In genomic region chr5:31081386-31081785, GRCm38 (mm10) we compare ENCODE assay signal across 10 mouse cellular contexts. TPM values are rescaled to one million over a fixed set of nuclear protein-coding genes. Genes with fewer than 3 reads are reported as not detected.
DNase-seq lines count a peak whose midpoint lies in the region; ATAC-seq and TF ChIP-seq lines count a peak whose summit lies in the region.
"Had no signal": no experiment of that assay in that cellular context is flagged by ENCODE, and none has a peak within 500 bp of the region (broad histone marks: within the 10 kb centered on the region; RNA-seq: fewer than 3 reads in every experiment).

No protein-coding gene starts in this region.

- ATAC-seq in neural tube, embryonic 15.5 days (ENCODE audit: low FRiP score) = no peak
- 0 out of 2 replicates have a peak, but pooled peaks have one; percentile 38 for ATAC-seq in liver, embryonic 14.5 days (ENCODE audit: insufficient read depth)

- intact Hi-C loops in gastrocnemius, adult 2 months (cut with DNase I) = no loop called here
- intact Hi-C loops in gastrocnemius, postnatal 36 days (cut with DNase I) = no loop called here

- no peak for TF ChIP-seq EP300 in liver, embryonic 14.5 days (IDR thresholded peaks at IDR 0.05; ENCODE audit: low read depth)

- no peaks in the 10 kb centered on the region for H3K27me3 ChIP-seq in neural tube, embryonic 15.5 days (replicated peaks)
- H3K27me3 ChIP-seq in liver, embryonic 14.5 days (ENCODE audit: control insufficient read depth, insufficient read depth, low read length) = peaks cover 3% of the 10 kb centered on the region; the same call in 1 of the 2 replicates
- H3K27me3 ChIP-seq: hindbrain, embryonic 15.5 days; neural tube, embryonic 13.5 days had no signal

- H3K36me3 ChIP-seq in neural tube, embryonic 15.5 days = peaks cover 26% of the 10 kb centered on the region
- H3K36me3 ChIP-seq in liver, embryonic 14.5 days (replicated peaks; ENCODE audit: control insufficient read depth, insufficient read depth, low read depth) = peaks cover under 1% of the 10 kb centered on the region; the same call in 1 of the 2 replicates

- H3K4me1 ChIP-seq in neural tube, embryonic 15.5 days = peaks cover 22% of the 10 kb centered on the region
- peaks cover 0 to 7% of the 10 kb centered on the region in 2 experiments; a peak in 2 of 4 replicates for H3K4me1 ChIP-seq in liver, embryonic 14.5 days (replicated peaks; ENCODE audit: control insufficient read depth in 2 of 2, insufficient read depth in 2 of 2, low read length in 1 of 2)

- DNase-seq in gastrocnemius, adult 2 months = peak; percentile 48
- DNase-seq in gastrocnemius, postnatal 36 days = no peak
- DNase-seq in neural tube, embryonic 10.5 days (ENCODE audit: extremely low spot score, low spot score) = peak; percentile 54
- peak; percentile 60 for DNase-seq in c-Kit-positive CD71-negative TER-119-negative erythroid progenitor cells, embryonic 14.5 days (ENCODE audit: low read depth)
- no peak for DNase-seq in liver, embryonic 14.5 days (ENCODE audit: low read depth in 3 of 3, low spot score in 3 of 3)
- DNase-seq in spleen, postnatal 36 days (ENCODE audit: low spot score in 2 of 2) = peak; percentile 22 to 29
- no peak for DNase-seq in yolk sac, embryonic 10.5 days (ENCODE audit: low spot score)

- TF ChIP-seq CTCF in gastrocnemius, adult 2 months (IDR thresholded peaks at IDR 0.05) = peak; percentile 68
- peak; percentile 90 for TF ChIP-seq CTCF in liver, embryonic 14.5 days (IDR thresholded peaks at IDR 0.05; ENCODE audit: low read depth)

- H3K27ac ChIP-seq in gastrocnemius, adult 2 months = no peak overlapping the region
- no peak overlapping the region for H3K27ac ChIP-seq in neural tube, embryonic 15.5 days (replicated peaks)
- H3K27ac ChIP-seq in liver, embryonic 14.5 days = no peak overlapping the region
- H3K27ac ChIP-seq: hindbrain, embryonic 15.5 days had no signal

- no peaks in the 10 kb centered on the region for H3K9me3 ChIP-seq in neural tube, embryonic 15.5 days (replicated peaks)
- no peaks in the 10 kb centered on the region for H3K9me3 ChIP-seq in liver, embryonic 14.5 days (ENCODE audit: control insufficient read depth, low read length)
- H3K9me3 ChIP-seq: hindbrain, embryonic 15.5 days; neural tube, embryonic 13.5 days had no signal

- WGBS in neural tube, embryonic 15.5 days = 72% methylated on average over 3 of the region's 3 CpGs
- WGBS in liver, embryonic 14.5 days (ENCODE audit: insufficient replicate concordance) = 52% methylated on average over 3 of the region's 3 CpGs

- H3K4me3 ChIP-seq in gastrocnemius, adult 2 months = no peak overlapping the region
- no peak overlapping the region for H3K4me3 ChIP-seq in neural tube, embryonic 15.5 days (replicated peaks)
- H3K4me3 ChIP-seq in liver, embryonic 14.5 days (ENCODE audit: insufficient read depth in 1 of 2, low read depth in 2 of 2, low read length in 2 of 2) = no peak overlapping the region
- H3K4me3 ChIP-seq: hindbrain, embryonic 15.5 days; neural tube, embryonic 13.5 days had no signal

- H3K4me2 ChIP-seq in neural tube, embryonic 15.5 days = no peak overlapping the region
- no peak overlapping the region for H3K4me2 ChIP-seq in liver, embryonic 14.5 days (ENCODE audit: low read depth)
- H3K4me2 ChIP-seq: hindbrain, embryonic 15.5 days; neural tube, embryonic 13.5 days had no signal

- no peak overlapping the region for H3K9ac ChIP-seq in neural tube, embryonic 15.5 days (replicated peaks)
- no peak overlapping the region for H3K9ac ChIP-seq in liver, embryonic 14.5 days (replicated peaks)
- H3K9ac ChIP-seq: hindbrain, embryonic 15.5 days; neural tube, embryonic 13.5 days had no signal

RNA-seq across cellular contexts. Expression of gene Dnajc5g, which starts 24.7 kb away (rescaled TPM):
- not detected for total RNA-seq in gastrocnemius, adult 2 months (2021)
- total RNA-seq in gastrocnemius, postnatal 36 days (2021) = not detected
- polyA plus RNA-seq in neural tube, embryonic 15.5 days (2015; fragmentation: Nextera tagmentation; extraction: Ambion mirVana) = not detected in 2 replicates
- not detected in 2 replicates for polyA plus RNA-seq in liver, embryonic 14.5 days (2012; rRNA removed)
- not detected in 2 replicates for polyA plus RNA-seq in liver, embryonic 14.5 days (2014; fragmentation: Nextera tagmentation; extraction: Ambion mirVana)
- polyA plus RNA-seq: hindbrain, embryonic 15.5 days; neural tube, embryonic 13.5 days had no signal

RNA-seq across cellular contexts. Expression of gene Slc30a3, which starts 26.7 kb away (rescaled TPM):
- not detected for total RNA-seq in gastrocnemius, adult 2 months (2021)
- total RNA-seq in gastrocnemius, postnatal 36 days (2021) = not detected
- polyA plus RNA-seq in neural tube, embryonic 15.5 days (2015; fragmentation: Nextera tagmentation; extraction: Ambion mirVana) = 44.9 and 55.5 TPM in 2 replicates
- 0.26 and 0.40 TPM in 2 replicates for polyA plus RNA-seq in liver, embryonic 14.5 days (2012; rRNA removed)
- polyA plus RNA-seq in liver, embryonic 14.5 days (2014; fragmentation: Nextera tagmentation; extraction: Ambion mirVana) = 0.14 and 0.41 TPM in 2 replicates

RNA-seq across cellular contexts. Expression of gene Cad, which starts 26.8 kb away (rescaled TPM):
- total RNA-seq in gastrocnemius, adult 2 months (2021) = 10 to 100 TPM; 25.5 to 28.6 TPM
- total RNA-seq in gastrocnemius, postnatal 36 days (2021) = 10 to 100 TPM; 21.3 to 21.7 TPM
- 11.6 and 13.5 TPM in 2 replicates for polyA plus RNA-seq in neural tube, embryonic 15.5 days (2015; fragmentation: Nextera tagmentation; extraction: Ambion mirVana)
- polyA plus RNA-seq in liver, embryonic 14.5 days (2012; rRNA removed) = 18.2 and 20.4 TPM in 2 replicates
- 14.0 and 15.8 TPM in 2 replicates for polyA plus RNA-seq in liver, embryonic 14.5 days (2014; fragmentation: Nextera tagmentation; extraction: Ambion mirVana)

RNA-seq across cellular contexts. Expression of gene Slc5a6, which starts 32.7 kb away (rescaled TPM):
- total RNA-seq in gastrocnemius, adult 2 months (2021) = 1 to 10 TPM; 5.6 to 6.0 TPM
- 1 to 10 TPM; 2.5 to 3.8 TPM for total RNA-seq in gastrocnemius, postnatal 36 days (2021)
- 16.7 and 17.8 TPM in 2 replicates for polyA plus RNA-seq in neural tube, embryonic 15.5 days (2015; fragmentation: Nextera tagmentation; extraction: Ambion mirVana)
- polyA plus RNA-seq in liver, embryonic 14.5 days (2012; rRNA removed) = 4.2 and 5.2 TPM in 2 replicates
- polyA plus RNA-seq in liver, embryonic 14.5 days (2014; fragmentation: Nextera tagmentation; extraction: Ambion mirVana) = 2.2 and 2.3 TPM in 2 replicates

RNA-seq across cellular contexts. Expression of gene Atraid, which starts 33.3 kb away (rescaled TPM):
- 10 to 100 TPM; 40.9 to 41.6 TPM for total RNA-seq in gastrocnemius, adult 2 months (2021)
- total RNA-seq in gastrocnemius, postnatal 36 days (2021) = 10 to 100 TPM; 42.4 to 43.6 TPM
- 173 and 179 TPM in 2 replicates for polyA plus RNA-seq in neural tube, embryonic 15.5 days (2015; fragmentation: Nextera tagmentation; extraction: Ambion mirVana)
- polyA plus RNA-seq in liver, embryonic 14.5 days (2012; rRNA removed) = 28.8 and 31.0 TPM in 2 replicates
- polyA plus RNA-seq in liver, embryonic 14.5 days (2014; fragmentation: Nextera tagmentation; extraction: Ambion mirVana) = 50.4 and 53.2 TPM in 2 replicates

Comparison
In these comparisons a context has a peak if more than half of its experiments do, and no peak if none do; other contexts are left out.
1. DNase-seq: peak in gastrocnemius, adult 2 months (single experiment), neural tube, embryonic 10.5 days (single experiment), c-Kit-positive CD71-negative TER-119-negative erythroid progenitor cells, embryonic 14.5 days (single experiment) and spleen, postnatal 36 days (2 of 2); none in gastrocnemius, postnatal 36 days (0 of 2), liver, embryonic 14.5 days (0 of 3) and yolk sac, embryonic 10.5 days (single experiment).